Mouse (Mus musculus) testis, adult 2 months (tissue): ENCODE data around the gene Gcnt2.

Experiments
- CTCF ChIP-seq: fragments of 200-500 bp; IDR thresholded peaks from 2 replicates; pipeline ENCODE4 v1.5.1; 2012; ENCODE audit warnings: low read depth, mild to moderate bottlenecking, inconsistent platforms, low read length, moderate library complexity; ENCODE audit not compliant: control insufficient read depth, insufficient read depth, insufficient replicate concordance
- POLR2A ChIP-seq: fragments of 200-500 bp; IDR thresholded peaks from 2 replicates; pipeline ENCODE4 v1.6.1; 2012; ENCODE audit warnings: low read depth, mild to moderate bottlenecking, inconsistent platforms, low read length, moderate library complexity; ENCODE audit not compliant: control insufficient read depth

DNA sequence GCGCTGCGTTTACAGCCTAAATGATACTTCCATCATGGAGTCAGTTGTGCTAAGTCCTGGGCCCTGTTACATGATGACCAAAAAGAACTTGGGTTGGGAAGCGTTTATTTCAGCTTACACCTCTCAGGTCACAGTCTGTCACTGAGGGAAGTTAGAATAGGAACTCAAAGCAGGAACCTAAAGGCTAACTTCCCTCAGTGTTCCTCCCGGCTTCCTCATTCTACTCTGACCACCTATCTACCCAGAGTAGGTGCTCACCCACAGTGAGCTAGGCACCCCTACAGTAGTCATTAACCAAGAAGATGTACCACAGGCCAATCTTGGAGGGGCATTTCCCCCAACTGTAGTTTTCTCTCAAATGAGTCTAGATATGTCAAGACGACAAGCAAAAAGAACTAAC is 15.4 kb upstream of the Gcnt2 start:
- no peak for TF ChIP-seq CTCF
- no peak for TF ChIP-seq POLR2A
